Mouse (Mus musculus) spleen, postnatal 14 days (tissue): ENCODE measurements around the gene Ahdc1.
"Not testable (repeated sequence)": the region's sequence is repeated elsewhere in the genome, so short reads cannot be mapped to it uniquely, and the experiment has no call there.

Experiments used
- DNase-seq, 2 experiments: peaks; one replicate each; pipeline ENCODE4 v3.0.0; 2021 to 2022; ENCODE audit warnings: low spot score in 2 of 2

Gene Ahdc1

DNA sequence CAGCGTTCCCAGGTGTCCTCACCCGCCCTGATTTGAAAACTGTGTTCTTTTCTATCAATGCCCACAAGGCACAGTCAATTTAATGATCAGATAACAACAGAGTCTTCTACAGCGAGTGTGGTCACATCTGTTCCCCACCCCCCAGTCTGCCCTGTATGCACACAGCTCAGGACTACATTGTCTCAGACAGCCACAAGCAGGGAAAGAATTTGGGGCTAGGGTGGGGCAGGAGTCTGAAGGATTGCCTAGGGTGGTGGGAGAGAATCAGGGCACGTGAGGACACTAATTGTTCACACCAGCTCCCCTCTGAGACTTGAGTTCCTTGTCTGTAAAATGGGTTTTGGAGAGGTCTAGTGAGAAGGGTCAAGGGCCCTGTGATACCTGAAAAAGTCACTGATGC is 17.5 kb upstream of the Ahdc1 start:
- no peak for DNase-seq

- DNase-seq: no peak
These were observed 13.4 kb upstream of the Ahdc1 start for GRCm38 (mm10) chr4:132997469-132998237.

- no peak for DNase-seq
These were observed 8.2 kb upstream of the Ahdc1 start for GRCm38 (mm10) chr4:133002896-133003295.

- no peak for DNase-seq
These were observed 7.6 kb upstream of the Ahdc1 start for GRCm38 (mm10) chr4:133003316-133004018.

- DNase-seq: peak in 1 of 2 experiments; percentile 67
These were observed 5.8 kb upstream of the Ahdc1 start for GRCm38 (mm10) chr4:133005233-133005632.

GRCm38 (mm10) chr4:133005885-133006451 is 5.1 kb upstream of the Ahdc1 start:
- not testable (repeated sequence) for DNase-seq

- DNase-seq: no peak
These were observed 3.3 kb upstream of the Ahdc1 start for GRCm38 (mm10) chr4:133007513-133008380.

DNA sequence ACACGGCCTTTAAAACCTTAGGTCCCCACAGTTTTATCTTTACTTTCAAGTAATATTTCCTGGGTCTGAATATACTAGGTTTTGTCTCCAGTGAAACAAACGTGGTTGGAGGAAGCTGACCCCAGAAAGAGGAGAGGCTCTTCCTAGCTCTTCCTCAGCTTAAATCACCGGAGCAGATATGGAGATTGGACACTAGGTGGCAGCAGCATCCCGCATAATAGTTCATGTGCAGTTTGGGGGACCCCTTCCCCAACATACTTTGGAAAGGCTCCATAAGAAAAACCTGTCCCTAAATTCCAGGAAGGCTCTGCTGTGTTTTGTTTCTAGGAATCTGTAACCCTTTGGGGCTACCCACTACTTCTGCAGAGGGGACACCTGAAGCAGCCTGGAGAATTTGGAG is 1.9 kb upstream of the Ahdc1 start:
- peak; percentile 38 to 61 for DNase-seq

DNA sequence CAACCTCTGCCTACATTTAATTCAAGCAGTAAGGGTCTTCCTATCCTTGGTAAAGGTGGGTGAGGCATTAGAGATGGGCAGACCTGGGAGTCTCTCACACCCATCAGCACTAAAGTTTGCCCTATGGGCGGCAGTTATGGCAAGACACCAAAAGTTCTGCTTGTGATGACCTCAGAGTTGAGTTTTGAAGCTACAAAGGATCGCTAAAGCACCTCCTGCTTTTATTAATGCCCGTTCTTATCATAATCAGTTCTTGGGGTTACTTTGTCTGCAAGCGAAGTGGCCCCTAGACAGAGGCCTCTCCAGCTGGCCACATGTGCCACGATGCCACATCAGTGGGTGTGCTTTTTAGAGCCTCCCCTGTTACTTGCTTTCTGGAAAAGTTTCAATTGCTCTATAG is 1.4 kb upstream of the Ahdc1 start:
- DNase-seq: no peak

DNA sequence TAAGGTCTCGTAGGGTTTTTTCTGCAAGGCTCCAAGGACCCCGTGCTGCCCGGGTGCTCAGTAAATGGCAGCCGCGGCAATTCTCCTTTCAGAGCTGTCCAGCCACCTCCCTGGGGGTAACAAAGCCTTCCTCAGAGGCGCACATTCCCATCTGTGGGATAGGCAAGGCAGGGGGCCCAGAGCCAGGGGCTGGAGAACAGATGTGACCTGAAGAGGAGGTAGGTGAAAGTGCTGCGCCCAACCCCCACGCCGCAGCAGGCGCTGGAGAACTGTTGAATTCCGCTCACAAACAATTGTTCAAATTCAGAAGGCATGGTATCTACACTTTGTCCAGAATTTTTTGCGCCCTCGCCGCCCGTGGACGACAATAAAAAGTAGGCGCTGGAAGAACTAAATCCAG is 449 bp upstream of the Ahdc1 start:
- DNase-seq: no peak

- peak in 1 of 2 experiments; percentile 44 for DNase-seq
These were observed 1.0 kb downstream of the Ahdc1 start for GRCm38 (mm10) chr4:133011821-133012775.

- no peak for DNase-seq
These were observed 1.8 kb downstream of the Ahdc1 start for GRCm38 (mm10) chr4:133012776-133013265.

DNA sequence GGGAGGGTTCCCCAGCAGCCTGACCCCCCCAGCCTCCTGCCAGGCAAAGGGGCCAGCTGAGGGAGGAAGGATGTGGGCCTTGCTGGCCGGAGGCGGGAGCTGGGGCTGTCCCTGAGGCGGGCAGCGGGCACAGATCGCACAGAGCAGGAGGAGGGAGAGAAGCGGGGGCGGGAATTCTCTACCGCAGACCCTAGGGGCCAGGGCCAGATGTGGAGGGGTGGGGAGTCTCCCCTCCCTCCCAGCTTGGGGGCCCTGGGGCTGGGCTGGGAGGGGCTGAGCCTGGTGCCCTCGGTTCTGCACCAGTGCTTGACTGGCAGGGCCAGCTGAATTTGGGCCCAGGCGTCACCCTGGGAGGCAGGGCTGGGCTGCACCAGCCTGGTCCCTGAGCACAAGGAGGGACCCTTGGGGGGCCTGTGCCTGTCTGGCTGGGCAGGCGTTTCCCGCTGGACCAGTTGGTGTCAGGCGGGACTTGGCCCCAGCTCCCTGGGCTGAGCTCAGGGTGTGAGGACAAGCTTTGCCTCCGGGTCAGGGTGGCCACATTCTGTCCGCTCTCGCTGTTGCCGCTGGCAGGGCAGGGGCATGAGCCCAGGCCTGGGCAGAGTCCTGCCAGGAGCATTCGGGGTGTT is 2.3 kb downstream of the Ahdc1 start:
- peak in 1 of 2 experiments; percentile 21 for DNase-seq

DNA sequence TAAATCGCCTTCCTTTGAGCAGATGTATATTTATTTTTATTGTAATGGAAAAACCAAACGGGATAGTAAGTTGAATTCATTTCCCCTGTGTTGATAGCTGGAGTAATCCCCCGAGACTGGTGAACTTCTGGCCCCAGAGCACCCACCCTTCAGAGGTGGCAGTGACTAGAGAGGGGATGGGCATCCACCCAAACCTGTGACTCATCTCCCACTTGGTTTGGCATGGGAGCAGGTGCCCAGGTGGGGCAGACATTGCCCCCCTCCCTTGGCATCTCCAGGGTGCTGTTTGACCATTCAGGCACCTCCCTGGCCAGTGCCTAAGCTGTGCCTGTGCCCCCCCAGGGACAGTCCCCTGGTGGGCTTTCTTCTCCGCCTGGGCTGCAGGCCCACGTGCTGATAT is 3.0 kb downstream of the Ahdc1 start:
- no peak for DNase-seq

DNA sequence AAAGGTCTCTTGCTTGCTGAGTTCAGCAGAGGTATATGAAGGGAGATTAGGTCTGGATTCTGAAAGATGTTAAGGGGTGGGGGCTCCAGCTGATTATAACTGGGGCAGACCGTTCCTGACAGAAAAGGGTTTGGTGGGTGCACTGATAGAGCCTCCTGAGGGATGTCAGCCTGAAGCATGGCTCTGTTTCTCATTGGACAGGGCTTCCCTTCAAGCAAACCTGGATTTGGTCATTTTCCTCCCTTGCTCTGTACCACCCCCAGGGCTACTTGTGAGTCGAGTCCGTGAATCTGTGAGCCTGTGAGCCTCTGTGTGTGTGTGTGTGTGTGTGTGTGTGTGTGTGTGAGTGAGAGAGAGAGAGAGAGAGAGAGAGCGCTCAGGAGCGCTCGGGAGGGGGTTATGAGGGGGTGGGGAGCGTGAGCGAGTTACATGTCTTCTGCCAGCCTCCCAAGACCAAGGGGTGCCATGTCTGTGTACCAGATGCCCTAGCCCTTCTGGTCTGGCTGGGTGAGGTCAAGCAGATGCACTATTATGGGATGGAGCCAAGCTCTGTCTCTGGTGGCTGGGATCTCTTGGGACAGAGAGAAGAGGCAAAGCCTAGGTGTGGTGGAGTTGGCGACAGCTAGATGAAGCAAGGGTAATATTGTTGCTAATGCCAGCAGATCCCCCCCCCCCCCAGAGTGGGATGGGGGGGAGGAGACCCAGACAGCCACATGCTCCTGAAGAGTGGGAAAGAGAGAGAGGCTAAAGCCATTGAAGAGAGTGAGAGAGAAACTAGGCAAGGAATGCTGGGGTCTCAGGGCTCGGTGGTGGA is 4.0 kb downstream of the Ahdc1 start:
- no peak for DNase-seq

GRCm38 (mm10) chr4:133015710-133016651 is 4.9 kb downstream of the Ahdc1 start:
- no peak for DNase-seq

GRCm38 (mm10) chr4:133016677-133017415 is 5.8 kb downstream of the Ahdc1 start:
- no peak for DNase-seq
